Mouse (Mus musculus): Measurements from ENCODE around the gene Slc44a5. TPM values are rescaled to one million over a fixed set of nuclear protein-coding genes. Genes with fewer than 3 reads are reported as not detected.

Slc44a5 gene
- total RNA-seq, 1 experiment: 0.09 TPM

- no peak overlapping the region for H3K27ac ChIP-seq (ENCODE audit: insufficient read depth, low read depth, low read length, poor library complexity, severe bottlenecking)
- in situ Hi-C loops (cut with MboI; ENCODE audit: low sequenced_read_pairs in 2 of 2, unreplicated experiment in 2 of 2): no loop called here
- H3K9ac ChIP-seq (ENCODE audit: insufficient read depth, low read depth, low read length, poor library complexity, severe bottlenecking): no peak overlapping the region
- no peak for DNase-seq (ENCODE audit: low read depth, low spot score)
- no peaks in the 10 kb centered on the region for H3K9me3 ChIP-seq (ENCODE audit: control insufficient read depth, insufficient read depth, low read depth, low read length)
- H3K4me3 ChIP-seq (ENCODE audit: insufficient read depth in 1 of 2, low read depth in 1 of 2, low read length in 2 of 2, poor library complexity in 1 of 2, severe bottlenecking in 1 of 2): no peak overlapping the region
- H3K36me3 ChIP-seq (ENCODE audit: control insufficient read depth, insufficient read depth, low read length, poor library complexity, severe bottlenecking): no peaks in the 10 kb centered on the region
- no peaks in the 10 kb centered on the region for H3K4me1 ChIP-seq (ENCODE audit: control insufficient read depth in 2 of 2, insufficient read depth in 2 of 2, low read length in 2 of 2, poor library complexity in 1 of 2)
- TF ChIP-seq ZC3H11A (IDR thresholded peaks at IDR 0.05; ENCODE audit: borderline replicate concordance, low read depth, low read length) (no peak), MAFK (IDR thresholded peaks at IDR 0.05; ENCODE audit: insufficient read depth, low read depth, low read length) (no peak), ZNF384 (IDR thresholded peaks at IDR 0.05; ENCODE audit: low read depth, low read length) (no peak), CHD2 (IDR thresholded peaks at IDR 0.05; ENCODE audit: low read depth, low read length) (no peak), HCFC1 (IDR thresholded peaks at IDR 0.05; ENCODE audit: borderline replicate concordance, insufficient read depth, low read length) (no peak)
Observed at GRCm38 (mm10) chr3:154118992-154119603, 145.9 kb downstream of the Slc44a5 start.

DNA sequence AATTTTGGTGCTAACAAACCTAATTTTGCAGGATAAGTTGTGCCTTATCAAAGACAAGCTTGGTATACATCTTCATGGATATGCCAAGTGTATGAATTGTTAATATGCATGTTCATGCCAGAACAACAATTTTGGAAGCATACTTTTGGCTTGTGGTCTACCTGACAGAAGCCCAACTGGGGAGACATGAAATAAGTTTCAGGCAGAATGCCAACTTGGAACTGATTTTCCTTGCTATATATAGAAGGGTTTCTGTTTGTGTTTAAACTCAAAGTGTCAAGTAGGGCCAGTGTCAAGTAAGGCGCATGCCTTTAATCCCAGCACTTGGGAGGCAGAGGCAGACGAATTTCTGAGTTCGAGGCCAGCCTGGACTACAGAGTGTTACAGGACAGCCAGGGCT is 149.3 kb downstream of the Slc44a5 start:
- Histone ChIP-seq H3K36me3 (ENCODE audit: control insufficient read depth, insufficient read depth, low read length, poor library complexity, severe bottlenecking) (no peaks in the 10 kb centered on the region), H3K4me3 (ENCODE audit: insufficient read depth in 1 of 2, low read depth in 1 of 2, low read length in 2 of 2, poor library complexity in 1 of 2, severe bottlenecking in 1 of 2) (no peak overlapping the region), H3K27ac (ENCODE audit: insufficient read depth, low read depth, low read length, poor library complexity, severe bottlenecking) (no peak overlapping the region), H3K9ac (ENCODE audit: insufficient read depth, low read depth, low read length, poor library complexity, severe bottlenecking) (no peak overlapping the region), H3K9me3 (ENCODE audit: control insufficient read depth, insufficient read depth, low read depth, low read length) (no peaks in the 10 kb centered on the region), H3K4me1 (ENCODE audit: control insufficient read depth in 2 of 2, insufficient read depth in 2 of 2, low read length in 2 of 2, poor library complexity in 1 of 2) (no peaks in the 10 kb centered on the region)
- TF ChIP-seq MAFK (IDR thresholded peaks at IDR 0.05; ENCODE audit: insufficient read depth, low read depth, low read length) (no peak), ZC3H11A (IDR thresholded peaks at IDR 0.05; ENCODE audit: borderline replicate concordance, low read depth, low read length) (no peak), CHD2 (IDR thresholded peaks at IDR 0.05; ENCODE audit: low read depth, low read length) (no peak), ZNF384 (IDR thresholded peaks at IDR 0.05; ENCODE audit: low read depth, low read length) (no peak), HCFC1 (IDR thresholded peaks at IDR 0.05; ENCODE audit: borderline replicate concordance, insufficient read depth, low read length) (no peak)
- DNase-seq (ENCODE audit: low read depth, low spot score): no peak
- in situ Hi-C loops (cut with MboI; ENCODE audit: low sequenced_read_pairs in 2 of 2, unreplicated experiment in 2 of 2): no loop called here

- no peaks in the 10 kb centered on the region for H3K4me1 ChIP-seq (ENCODE audit: control insufficient read depth in 2 of 2, insufficient read depth in 2 of 2, low read length in 2 of 2, poor library complexity in 1 of 2)
- DNase-seq (ENCODE audit: low read depth, low spot score): no peak
- in situ Hi-C loops (cut with MboI; ENCODE audit: low sequenced_read_pairs in 2 of 2, unreplicated experiment in 2 of 2): no loop called here
- H3K9ac ChIP-seq (ENCODE audit: insufficient read depth, low read depth, low read length, poor library complexity, severe bottlenecking): no peak overlapping the region
- no peaks in the 10 kb centered on the region for H3K9me3 ChIP-seq (ENCODE audit: control insufficient read depth, insufficient read depth, low read depth, low read length)
- TF ChIP-seq HCFC1 (IDR thresholded peaks at IDR 0.05; ENCODE audit: borderline replicate concordance, insufficient read depth, low read length) (no peak), ZC3H11A (IDR thresholded peaks at IDR 0.05; ENCODE audit: borderline replicate concordance, low read depth, low read length) (no peak), CHD2 (IDR thresholded peaks at IDR 0.05; ENCODE audit: low read depth, low read length) (no peak)
- no peak overlapping the region for H3K27ac ChIP-seq (ENCODE audit: insufficient read depth, low read depth, low read length, poor library complexity, severe bottlenecking)
- no peaks in the 10 kb centered on the region for H3K36me3 ChIP-seq (ENCODE audit: control insufficient read depth, insufficient read depth, low read length, poor library complexity, severe bottlenecking)
- no peak overlapping the region for H3K4me3 ChIP-seq (ENCODE audit: insufficient read depth in 1 of 2, low read depth in 1 of 2, low read length in 2 of 2, poor library complexity in 1 of 2, severe bottlenecking in 1 of 2)
Observed at GRCm38 (mm10) chr3:154124890-154125575, 151.8 kb downstream of the Slc44a5 start.

- H3K27ac ChIP-seq (ENCODE audit: insufficient read depth, low read depth, low read length, poor library complexity, severe bottlenecking): no peak overlapping the region
- no peaks in the 10 kb centered on the region for H3K4me1 ChIP-seq (ENCODE audit: control insufficient read depth in 2 of 2, insufficient read depth in 2 of 2, low read length in 2 of 2, poor library complexity in 1 of 2)
- in situ Hi-C loops (cut with MboI; ENCODE audit: low sequenced_read_pairs in 2 of 2, unreplicated experiment in 2 of 2): no loop called here
Observed at GRCm38 (mm10) chr3:154125768-154126376, 152.6 kb downstream of the Slc44a5 start.

More at GRCm38 (mm10) chr3:154125768-154126376, 152.6 kb downstream of the Slc44a5 start:
- H3K9me3 ChIP-seq (ENCODE audit: control insufficient read depth, insufficient read depth, low read depth, low read length): no peaks in the 10 kb centered on the region
- H3K4me3 ChIP-seq (ENCODE audit: insufficient read depth in 1 of 2, low read depth in 1 of 2, low read length in 2 of 2, poor library complexity in 1 of 2, severe bottlenecking in 1 of 2): no peak overlapping the region
- no peak overlapping the region for H3K9ac ChIP-seq (ENCODE audit: insufficient read depth, low read depth, low read length, poor library complexity, severe bottlenecking)
- H3K36me3 ChIP-seq (ENCODE audit: control insufficient read depth, insufficient read depth, low read length, poor library complexity, severe bottlenecking): no peaks in the 10 kb centered on the region
- no peak for DNase-seq (ENCODE audit: low read depth, low spot score)
- TF ChIP-seq ZNF384 (IDR thresholded peaks at IDR 0.05; ENCODE audit: low read depth, low read length) (no peak), CHD2 (IDR thresholded peaks at IDR 0.05; ENCODE audit: low read depth, low read length) (no peak), HCFC1 (IDR thresholded peaks at IDR 0.05; ENCODE audit: borderline replicate concordance, insufficient read depth, low read length) (no peak), ZC3H11A (IDR thresholded peaks at IDR 0.05; ENCODE audit: borderline replicate concordance, low read depth, low read length) (no peak), MAFK (IDR thresholded peaks at IDR 0.05; ENCODE audit: insufficient read depth, low read depth, low read length) (no peak)
